8 mouse cellular contexts compared by ENCODE assay signal in genomic region chr16:64770521-64771430, GRCm38 (mm10). TPM values are rescaled to one million over a fixed set of nuclear protein-coding genes. Genes with fewer than 3 reads are reported as not detected.
DNase-seq lines count a peak whose midpoint lies in the region; ATAC-seq and TF ChIP-seq lines count a peak whose summit lies in the region.

4930453N24Rik (minus strand) TSS chr16:64771161.

- TF ChIP-seq CTCF in heart, adult 2 months (IDR thresholded peaks at IDR 0.05): no peak

- no peaks in the 10 kb centered on the region for H3K79me2 ChIP-seq in heart, adult 2 months (replicated peaks; ENCODE audit: control insufficient read depth, insufficient read depth, low read length)

- no peaks in the 10 kb centered on the region for H3K9me3 ChIP-seq in embryonic facial prominence, embryonic 13.5 days
- no peaks in the 10 kb centered on the region for H3K9me3 ChIP-seq in limb, embryonic 13.5 days
- no peaks in the 10 kb centered on the region for H3K9me3 ChIP-seq in midbrain, embryonic 16.5 days (replicated peaks; ENCODE audit: control insufficient read depth, low read length, poor library complexity, severe bottlenecking)

- peak; percentile 73 for TF ChIP-seq POLR2A in heart, adult 2 months (IDR thresholded peaks at IDR 0.05; ENCODE audit: insufficient read depth, low read depth, low read length)

- H3K4me3 ChIP-seq in embryonic facial prominence, embryonic 13.5 days: peak within 1 kb of the TSS; percentile 93
- peak within 1 kb of the TSS; percentile 73 for H3K4me3 ChIP-seq in heart, adult 2 months
- peak within 1 kb of the TSS; percentile 85 for H3K4me3 ChIP-seq in limb, embryonic 13.5 days
- peak within 1 kb of the TSS; percentile 94 for H3K4me3 ChIP-seq in midbrain, embryonic 16.5 days (ENCODE audit: low read depth, low read length)

- H3K27me3 ChIP-seq in embryonic facial prominence, embryonic 13.5 days: no peaks in the 10 kb centered on the region
- H3K27me3 ChIP-seq in heart, adult 2 months (ENCODE audit: control insufficient read depth, insufficient read depth, low read length): no peaks in the 10 kb centered on the region
- H3K27me3 ChIP-seq in limb, embryonic 13.5 days: no peaks in the 10 kb centered on the region
- H3K27me3 ChIP-seq in midbrain, embryonic 16.5 days (ENCODE audit: control insufficient read depth, insufficient read depth, low read depth, low read length): no peaks in the 10 kb centered on the region; the same call in 1 of the 2 replicates

- peaks cover 5% of the 10 kb centered on the region for H3K4me1 ChIP-seq in embryonic facial prominence, embryonic 13.5 days
- H3K4me1 ChIP-seq in heart, adult 2 months (ENCODE audit: control insufficient read depth, insufficient read depth, low read length): no peaks in the 10 kb centered on the region; the same call in 1 of the 2 replicates
- H3K4me1 ChIP-seq in limb, embryonic 13.5 days: peaks cover 11% of the 10 kb centered on the region
- peaks cover 18% of the 10 kb centered on the region for H3K4me1 ChIP-seq in midbrain, embryonic 16.5 days (ENCODE audit: control insufficient read depth, insufficient read depth, low read length)

- H3K9ac ChIP-seq in embryonic facial prominence, embryonic 13.5 days: peak within 1 kb of the TSS; percentile 93
- peak within 1 kb of the TSS; percentile 97 for H3K9ac ChIP-seq in heart, adult 2 months (ENCODE audit: low read depth, low read length)
- peak within 1 kb of the TSS; percentile 86 for H3K9ac ChIP-seq in limb, embryonic 13.5 days
- H3K9ac ChIP-seq in midbrain, embryonic 16.5 days (ENCODE audit: low read depth, low read length): peak within 1 kb of the TSS; percentile 89

- H3K36me3 ChIP-seq in embryonic facial prominence, embryonic 13.5 days: peaks cover 12% of the 10 kb centered on the region
- peaks cover 4% of the 10 kb centered on the region for H3K36me3 ChIP-seq in heart, adult 2 months (ENCODE audit: control insufficient read depth, insufficient read depth, low read length)
- peaks cover 15% of the 10 kb centered on the region for H3K36me3 ChIP-seq in limb, embryonic 13.5 days
- 0 out of 2 replicates have a peak, but pooled peaks cover 3% of the 10 kb centered on the region for H3K36me3 ChIP-seq in midbrain, embryonic 16.5 days (ENCODE audit: control insufficient read depth, insufficient read depth, low read length)

- DNase-seq in 3134 (ENCODE audit: extremely low read depth, insufficient read length, low spot score): peak; percentile 90
- peak; percentile 89 to 91 for DNase-seq in adrenal gland, postnatal 36 days
- peak; percentile 88 to 90 for DNase-seq in heart, adult 2 months
- DNase-seq in kidney, adult 8-10 months: peak; percentile 81 to 85
- peak; percentile 69 to 86 for DNase-seq in spleen, postnatal 10 days (ENCODE audit: low spot score in 2 of 2)

- WGBS in embryonic facial prominence, embryonic 13.5 days: 2% methylated on average over 72 of the region's 72 CpGs
- 2% methylated on average over 72 of the region's 72 CpGs for WGBS in heart, adult 2 months
- WGBS in limb, embryonic 13.5 days: 2% methylated on average over 72 of the region's 72 CpGs
- WGBS in midbrain, embryonic 16.5 days: 2% methylated on average over 72 of the region's 72 CpGs

- H3K4me2 ChIP-seq in embryonic facial prominence, embryonic 13.5 days: peak within 1 kb of the TSS; percentile 59
- peak within 1 kb of the TSS; percentile 68 for H3K4me2 ChIP-seq in limb, embryonic 13.5 days (replicated peaks)
- H3K4me2 ChIP-seq in midbrain, embryonic 16.5 days (ENCODE audit: low read length): peak within 1 kb of the TSS; percentile 65

- ATAC-seq in embryonic facial prominence, embryonic 13.5 days (ENCODE audit: insufficient number of reproducible peaks, insufficient read depth, low FRiP score, low TSS enrichment, low read depth): peak; percentile 94
- ATAC-seq in limb, embryonic 13.5 days (ENCODE audit: low FRiP score, low read depth): peak; percentile 95
- ATAC-seq in midbrain, embryonic 16.5 days: peak; percentile 97

- peak within 1 kb of the TSS; percentile 90 for H3K27ac ChIP-seq in embryonic facial prominence, embryonic 13.5 days
- peak within 1 kb of the TSS; percentile 90 for H3K27ac ChIP-seq in heart, adult 2 months
- H3K27ac ChIP-seq in limb, embryonic 13.5 days: peak within 1 kb of the TSS; percentile 87
- peak within 1 kb of the TSS; percentile 88 for H3K27ac ChIP-seq in midbrain, embryonic 16.5 days (ENCODE audit: low read length)

- TF ChIP-seq EP300 in heart, adult 2 months (IDR thresholded peaks at IDR 0.05; ENCODE audit: insufficient read depth, low read depth, low read length): no peak

- intact Hi-C loops in heart, adult 2 months (cut with DNase I): loop anchor here (1.0 to 10.0 kb wide), 3 partner anchors 81 to 794 kb away; partner anchors contain the start of genes Cggbp1, Chmp2b and Zfp654

RNA-seq across cellular contexts. Expression of gene 4930453N24Rik, which starts in this region (rescaled TPM):
- total RNA-seq in adrenal gland, postnatal 36 days (2021): 10 to 100 TPM; 27.7 to 31.7 TPM
- polyA plus RNA-seq in embryonic facial prominence, embryonic 13.5 days (2015; fragmentation: Nextera tagmentation; extraction: Ambion mirVana): 26.0 and 27.2 TPM in 2 replicates
- total RNA-seq in heart, adult 2 months (2021): 10 to 100 TPM; 25.5 to 30.6 TPM
- polyA plus RNA-seq in heart, adult 2 months (2012; rRNA removed): 3.3 and 10.0 TPM in 2 replicates
- 25.9 and 27.1 TPM in 2 replicates for polyA plus RNA-seq in limb, embryonic 13.5 days (2015; fragmentation: Nextera tagmentation; extraction: Ambion mirVana)
- polyA plus RNA-seq in midbrain, embryonic 16.5 days (2015; fragmentation: Nextera tagmentation; extraction: Ambion mirVana): 18.6 TPM in 2 replicates

Comparison
In these comparisons a context has a peak if more than half of its experiments do, and no peak if none do; other contexts are left out.
1. Peak in every context shown above with its lines: DNase-seq, ATAC-seq, H3K4me3 ChIP-seq and H3K27ac ChIP-seq.